In genomic region chr6:135166262-135166661, GRCm38 (mm10) we compare ENCODE assay signal across 24 mouse cellular contexts. TPM values are rescaled to one million over a fixed set of nuclear protein-coding genes. Genes with fewer than 3 reads are reported as not detected.
DNase-seq lines count a peak whose midpoint lies in the region; ATAC-seq and TF ChIP-seq lines count a peak whose summit lies in the region.
"Had no signal": no experiment of that assay in that cellular context is flagged by ENCODE, and none has a peak within 500 bp of the region (broad histone marks: within the 10 kb centered on the region; RNA-seq: fewer than 3 reads in every experiment).

No protein-coding gene starts in this region.

- H3K9ac ChIP-seq in lung, embryonic 14.5 days = no peak overlapping the region; the same call in 1 of the 2 replicates
- peak overlapping the region; percentile 86 for H3K9ac ChIP-seq in liver, postnatal 0 days (replicated peaks)
- H3K9ac ChIP-seq: embryonic facial prominence, embryonic 12.5 days had no signal

- no peaks in the 10 kb centered on the region for H3K9me3 ChIP-seq in lung, embryonic 14.5 days (ENCODE audit: low read depth, low read length)
- no peaks in the 10 kb centered on the region for H3K9me3 ChIP-seq in liver, postnatal 0 days (ENCODE audit: low read length)
- H3K9me3 ChIP-seq: embryonic facial prominence, embryonic 12.5 days had no signal

- H3K27ac ChIP-seq in lung, embryonic 14.5 days (ENCODE audit: low read depth) = peak overlapping the region; percentile 15; the same call in 1 of the 2 replicates
- peak overlapping the region; percentile 97 for H3K27ac ChIP-seq in liver, postnatal 0 days (ENCODE audit: low read depth)
- H3K27ac ChIP-seq: embryonic facial prominence, embryonic 12.5 days; kidney, postnatal 0 days had no signal

- WGBS in lung, embryonic 14.5 days = 85% methylated on average over 3 of the region's 3 CpGs
- WGBS in liver, postnatal 0 days (ENCODE audit: insufficient replicate concordance) = 40% methylated on average over 3 of the region's 3 CpGs

- no peaks in the 10 kb centered on the region for H3K36me3 ChIP-seq in lung, embryonic 14.5 days (ENCODE audit: insufficient read depth)
- H3K36me3 ChIP-seq in liver, postnatal 0 days (replicated peaks; ENCODE audit: insufficient read depth, low read length) = peaks cover 11% of the 10 kb centered on the region; the same call in 1 of the 2 replicates
- H3K36me3 ChIP-seq: embryonic facial prominence, embryonic 12.5 days had no signal

- H3K4me2 ChIP-seq in lung, embryonic 14.5 days = peak overlapping the region; percentile 18; the same call in 1 of the 2 replicates
- H3K4me2 ChIP-seq in liver, postnatal 0 days (ENCODE audit: low read depth, low read length) = peak overlapping the region; percentile 75
- H3K4me2 ChIP-seq: embryonic facial prominence, embryonic 12.5 days had no signal

- ATAC-seq in lung, embryonic 14.5 days (ENCODE audit: insufficient read depth) = no peak
- ATAC-seq in liver, postnatal 0 days = no peak
- ATAC-seq: lung, postnatal 0 days had no signal

- TF ChIP-seq CTCF in lung, embryonic 14.5 days (IDR thresholded peaks at IDR 0.05; ENCODE audit: low read depth) = no peak
- no peak for TF ChIP-seq CTCF in liver, postnatal 0 days (IDR thresholded peaks at IDR 0.05; ENCODE audit: low read depth)

- peaks cover 5% of the 10 kb centered on the region; the same call in 1 of the 2 replicates for H3K4me1 ChIP-seq in lung, embryonic 14.5 days (ENCODE audit: insufficient read depth)
- H3K4me1 ChIP-seq in liver, postnatal 0 days (ENCODE audit: insufficient read depth) = peaks cover 42% of the 10 kb centered on the region

- no peaks in the 10 kb centered on the region for H3K27me3 ChIP-seq in lung, embryonic 14.5 days (ENCODE audit: insufficient read depth, low read length)
- no peaks in the 10 kb centered on the region for H3K27me3 ChIP-seq in liver, postnatal 0 days (ENCODE audit: insufficient read depth, low read length)
- H3K27me3 ChIP-seq: embryonic facial prominence, embryonic 12.5 days had no signal

- no peak for DNase-seq in lung, embryonic 14.5 days
- no peak for DNase-seq in lung, postnatal 14 days
- DNase-seq in c-Kit-positive CD71-positive TER-119-positive erythroid progenitor cells, embryonic 14.5 days (ENCODE audit: low spot score) = peak; percentile 56
- DNase-seq in liver = peak; percentile 44
- no peak for DNase-seq in liver, postnatal 0 days
- no peak for DNase-seq in left cerebral cortex, postnatal 14 days (ENCODE audit: low spot score in 2 of 2)
- no peak for DNase-seq in thymus, postnatal 0 days (ENCODE audit: low spot score)
- DNase-seq: cerebellum, adult 11-12 months; right cerebral cortex, adult 18-20 months; thymus, postnatal 14 days had no signal

- TF ChIP-seq EP300 in liver, postnatal 0 days (IDR thresholded peaks at IDR 0.05; ENCODE audit: low read depth) = no peak

- intact Hi-C loops in left cerebral cortex, postnatal 14 days (cut with DNase I) = no loop called here

- no peak overlapping the region; the same call in 1 of the 2 replicates for H3K4me3 ChIP-seq in lung, embryonic 14.5 days (ENCODE audit: low read depth, low read length)
- H3K4me3 ChIP-seq in liver, postnatal 0 days (ENCODE audit: low read depth, low read length) = peak overlapping the region; percentile 74
- H3K4me3 ChIP-seq: embryonic facial prominence, embryonic 12.5 days had no signal

RNA-seq across cellular contexts. Expression of gene Fam234b, which starts 31.5 kb away (rescaled TPM):
- polyA plus RNA-seq in lung, embryonic 14.5 days (2014; fragmentation: Nextera tagmentation; extraction: Ambion mirVana) = 22.4 and 25.2 TPM in 2 replicates
- 15.4 and 17.1 TPM in 2 replicates for polyA plus RNA-seq in liver, postnatal 0 days (2015; fragmentation: Nextera tagmentation; extraction: Ambion mirVana)
- 100 to 1,000 TPM; 118 to 124 TPM for total RNA-seq in left cerebral cortex, postnatal 14 days (2021)
- polyA plus RNA-seq in thymus, postnatal 0 days (2015; fragmentation: Nextera tagmentation; extraction: Ambion mirVana) = 34.0 and 35.4 TPM in 2 replicates

RNA-seq across cellular contexts. Expression of gene Hebp1, which starts 31.6 kb away (rescaled TPM):
- polyA plus RNA-seq in lung, embryonic 14.5 days (2014; fragmentation: Nextera tagmentation; extraction: Ambion mirVana) = 2.5 and 2.7 TPM in 2 replicates
- polyA plus RNA-seq in liver, postnatal 0 days (2015; fragmentation: Nextera tagmentation; extraction: Ambion mirVana) = 94.2 and 108 TPM in 2 replicates
- 10 to 100 TPM; 38.5 to 41.6 TPM for total RNA-seq in left cerebral cortex, postnatal 14 days (2021)
- 22.8 and 25.0 TPM in 2 replicates for polyA plus RNA-seq in thymus, postnatal 0 days (2015; fragmentation: Nextera tagmentation; extraction: Ambion mirVana)

RNA-seq across cellular contexts. Expression of gene Gprc5d, which starts 48.2 kb away (rescaled TPM):
- polyA plus RNA-seq in lung, embryonic 14.5 days (2014; fragmentation: Nextera tagmentation; extraction: Ambion mirVana) = not detected in 2 replicates
- 0.11 and 0.13 TPM in 2 replicates for polyA plus RNA-seq in liver, postnatal 0 days (2015; fragmentation: Nextera tagmentation; extraction: Ambion mirVana)
- total RNA-seq in left cerebral cortex, postnatal 14 days (2021) = not detected
- 0.10 and 0.24 TPM in 2 replicates for polyA plus RNA-seq in thymus, postnatal 0 days (2015; fragmentation: Nextera tagmentation; extraction: Ambion mirVana)
- total RNA-seq: adrenal gland, postnatal 4 days; common myeloid progenitor, adult 5-6 weeks; ES-E14; gastrocnemius, adult 8-10 months; hematopoietic stem cell, adult 5-6 weeks; left cerebral cortex, adult 18-20 months; megakaryocyte, adult 5-6 weeks; midbrain, postnatal 0 days had no signal
- polyA plus RNA-seq: embryonic facial prominence, embryonic 12.5 days; limb, embryonic 11.5 days; lung, postnatal 0 days; small intestine, adult 2 months; stomach, embryonic 14.5 days had no signal

Comparison
In these comparisons a context has a peak if more than half of its experiments do, and no peak if none do; other contexts are left out.
1. DNase-seq: peak in c-Kit-positive CD71-positive TER-119-positive erythroid progenitor cells, embryonic 14.5 days (single experiment) and liver (single experiment); none in lung, embryonic 14.5 days (single experiment), lung, postnatal 14 days (single experiment), liver, postnatal 0 days (single experiment), left cerebral cortex, postnatal 14 days (0 of 2) and thymus, postnatal 0 days (single experiment).